Mouse (Mus musculus): ENCODE results near the gene Ube2g2. TPM values are rescaled to one million over a fixed set of nuclear protein-coding genes. Genes with fewer than 3 reads are reported as not detected.
"Not testable (repeated sequence)": the region's sequence is repeated elsewhere in the genome, so short reads cannot be mapped to it uniquely, and the experiment has no call there.

Gene Ube2g2
- polyA plus RNA-seq, 1 experiment from 2014 or later, result 102 TPM

DNA sequence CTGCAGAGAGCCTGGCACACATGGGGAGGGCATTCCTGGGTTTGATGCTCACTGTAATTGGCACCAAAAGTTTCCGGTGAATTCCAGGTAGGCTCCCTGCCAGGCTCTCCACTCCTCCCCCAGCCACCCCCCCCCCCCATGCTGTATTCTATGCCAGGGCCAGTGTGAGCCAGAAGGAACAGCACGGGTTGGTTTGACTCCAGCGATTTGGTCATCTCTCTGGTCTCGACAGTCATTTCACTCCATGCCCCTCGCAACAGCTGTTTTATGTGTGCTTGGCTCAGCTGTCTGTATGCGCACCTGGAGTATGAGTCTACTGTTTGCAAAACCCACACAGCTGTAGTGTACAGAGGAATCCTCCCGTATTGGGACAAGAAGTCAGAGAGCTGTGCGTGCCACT is 44.3 kb downstream of the Ube2g2 start:
- H3K27me3 ChIP-seq (ENCODE audit: poor library complexity, severe bottlenecking), result peaks cover 5% of the 10 kb centered on the region; the same call in 1 of the 2 replicates
- no peaks in the 10 kb centered on the region for H3K4me1 ChIP-seq
- no peak overlapping the region for H3K4me3 ChIP-seq
- H3K9me3 ChIP-seq, result peaks cover under 1% of the 10 kb centered on the region; the same call in 1 of the 2 replicates
- H3K27ac ChIP-seq, result no peak overlapping the region
- H3K36me3 ChIP-seq (replicated peaks), result no peaks in the 10 kb centered on the region
- no peak for DNase-seq (ENCODE audit: extremely low spot score, low spot score)
- WGBS, result 89% methylated on average over 8 of the region's 8 CpGs

DNA sequence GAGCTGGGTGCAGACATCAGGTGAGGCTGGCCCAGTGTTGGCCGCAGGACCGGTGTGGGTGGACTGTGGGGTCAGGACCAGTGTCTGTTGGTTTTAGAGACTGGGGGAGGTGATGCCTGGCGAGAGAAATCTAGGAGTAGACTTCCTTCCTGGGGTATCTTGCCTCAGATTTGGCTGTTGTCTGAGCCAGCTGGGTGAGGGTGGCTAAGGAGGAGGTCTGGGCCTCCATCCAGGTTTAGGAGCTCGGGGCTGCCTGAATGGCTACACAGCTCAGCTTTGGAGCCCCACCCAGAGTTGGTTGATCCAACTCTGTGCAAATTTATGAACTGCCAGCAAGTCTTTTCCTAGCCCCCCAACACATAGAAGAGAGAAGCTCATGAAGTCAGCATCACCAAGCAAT is 45.3 kb downstream of the Ube2g2 start:
- peaks cover 5% of the 10 kb centered on the region; the same call in 1 of the 2 replicates for H3K27me3 ChIP-seq (ENCODE audit: poor library complexity, severe bottlenecking)
- 88% methylated on average over 4 of the region's 4 CpGs for WGBS
- no peaks in the 10 kb centered on the region for H3K4me1 ChIP-seq

DNA sequence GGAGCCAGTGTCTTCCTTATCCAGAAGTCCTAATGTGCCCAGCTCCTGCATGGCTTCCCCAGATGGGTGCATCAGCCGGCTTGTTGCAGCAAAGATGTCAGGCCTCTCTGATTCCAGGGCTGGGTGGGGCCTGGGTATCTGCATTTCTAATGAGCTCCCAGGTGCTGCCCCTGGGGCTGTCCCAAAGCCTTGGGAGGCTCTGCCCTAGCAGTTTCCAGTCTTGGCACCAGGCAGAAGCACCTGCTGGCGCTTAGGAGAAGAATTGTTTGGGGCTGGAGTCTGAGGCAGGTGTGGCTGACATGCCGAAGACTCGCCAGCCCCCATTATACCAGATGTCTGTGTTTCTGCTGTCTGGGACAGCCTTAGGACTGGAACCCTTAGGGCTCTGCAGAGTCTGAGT is 48.6 kb downstream of the Ube2g2 start:
- 79% methylated on average over 4 of the region's 4 CpGs for WGBS
- Histone ChIP-seq H3K4me3 (no peak overlapping the region), H3K27me3 (ENCODE audit: poor library complexity, severe bottlenecking) (peaks cover 13% of the 10 kb centered on the region), H3K9me3 (no peaks in the 10 kb centered on the region), H3K36me3 (replicated peaks) (no peaks in the 10 kb centered on the region), H3K4me1 (peaks cover 24% of the 10 kb centered on the region), H3K27ac (peak overlapping the region; percentile 41; the same call in 1 of the 2 replicates)
- DNase-seq (ENCODE audit: extremely low spot score, low spot score), result no peak

More for the DNA sequence above, 45.3 kb downstream of the Ube2g2 start:
- H3K4me3 ChIP-seq, result no peak overlapping the region
- no peak for DNase-seq (ENCODE audit: extremely low spot score, low spot score)
- no peaks in the 10 kb centered on the region for H3K9me3 ChIP-seq
- no peaks in the 10 kb centered on the region for H3K36me3 ChIP-seq (replicated peaks)
- no peak overlapping the region for H3K27ac ChIP-seq

GRCm38 (mm10) chr10:77671519-77671918 is 49.4 kb downstream of the Ube2g2 start:
- WGBS, result 83% methylated on average over 4 of the region's 4 CpGs
- no peak for DNase-seq (ENCODE audit: extremely low spot score, low spot score)

GRCm38 (mm10) chr10:77673765-77674164 is 51.7 kb downstream of the Ube2g2 start:
- H3K4me3 ChIP-seq, result no peak overlapping the region
- WGBS, result 60% methylated on average over 13 of the region's 13 CpGs
- H3K27me3 ChIP-seq (ENCODE audit: poor library complexity, severe bottlenecking), result peaks cover 43% of the 10 kb centered on the region
- no peaks in the 10 kb centered on the region for H3K9me3 ChIP-seq
- DNase-seq (ENCODE audit: extremely low spot score, low spot score), result no peak
- H3K36me3 ChIP-seq (replicated peaks), result no peaks in the 10 kb centered on the region
- H3K4me1 ChIP-seq, result peaks cover 42% of the 10 kb centered on the region
- H3K27ac ChIP-seq, result no peak overlapping the region

More at GRCm38 (mm10) chr10:77671519-77671918, 49.4 kb downstream of the Ube2g2 start:
- Histone ChIP-seq H3K4me3 (no peak overlapping the region), H3K9me3 (no peaks in the 10 kb centered on the region), H3K36me3 (replicated peaks) (no peaks in the 10 kb centered on the region), H3K27me3 (ENCODE audit: poor library complexity, severe bottlenecking) (peaks cover 21% of the 10 kb centered on the region), H3K4me1 (peaks cover 24% of the 10 kb centered on the region), H3K27ac (0 out of 2 replicates have a peak overlapping the region, but pooled peaks have one; percentile 41)

GRCm38 (mm10) chr10:77677562-77677961 is 55.5 kb downstream of the Ube2g2 start:
- H3K27me3 ChIP-seq (ENCODE audit: poor library complexity, severe bottlenecking), result peaks cover 56% of the 10 kb centered on the region
- peak overlapping the region; percentile 52 for H3K4me3 ChIP-seq
- under 1% methylated on average over 35 of the region's 35 CpGs for WGBS
- peak overlapping the region; percentile 78 for H3K27ac ChIP-seq
- H3K36me3 ChIP-seq (replicated peaks), result no peaks in the 10 kb centered on the region
- peak; percentile 55 for DNase-seq (ENCODE audit: extremely low spot score, low spot score)
- H3K9me3 ChIP-seq, result no peaks in the 10 kb centered on the region
- H3K4me1 ChIP-seq, result peaks cover 48% of the 10 kb centered on the region

DNA sequence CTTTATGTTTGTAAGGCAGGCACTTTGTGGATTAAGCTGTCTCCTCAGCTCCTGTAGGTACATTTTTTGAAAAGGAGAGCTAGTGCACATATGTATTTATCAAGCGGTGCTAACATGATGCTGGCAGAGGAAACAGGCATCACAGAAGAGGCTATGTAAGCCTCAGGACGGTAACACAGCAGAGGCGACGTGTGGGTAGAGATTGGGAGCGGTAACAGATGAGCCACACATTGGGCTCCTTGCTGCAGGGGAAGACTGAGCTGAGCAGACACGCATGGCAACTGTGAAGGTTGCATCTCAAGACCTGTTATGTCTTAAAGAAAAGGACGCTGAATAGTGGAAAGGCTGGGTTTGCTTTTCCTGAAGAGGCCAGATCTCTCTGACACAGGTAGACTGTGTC is 60.9 kb downstream of the Ube2g2 start:
- Histone ChIP-seq H3K4me3 (no peak overlapping the region), H3K4me1 (peaks cover 45% of the 10 kb centered on the region), H3K36me3 (replicated peaks) (no peaks in the 10 kb centered on the region), H3K9me3 (no peaks in the 10 kb centered on the region), H3K27me3 (ENCODE audit: poor library complexity, severe bottlenecking) (peaks cover 74% of the 10 kb centered on the region), H3K27ac (no peak overlapping the region)
- no peak for DNase-seq (ENCODE audit: extremely low spot score, low spot score)
- WGBS, result 84% methylated on average over 7 of the region's 7 CpGs

GRCm38 (mm10) chr10:77684181-77684580 is 62.1 kb downstream of the Ube2g2 start:
- Histone ChIP-seq H3K4me3 (no peak overlapping the region), H3K4me1 (peaks cover 43% of the 10 kb centered on the region), H3K27me3 (ENCODE audit: poor library complexity, severe bottlenecking) (peaks cover 74% of the 10 kb centered on the region), H3K36me3 (replicated peaks) (no peaks in the 10 kb centered on the region), H3K27ac (no peak overlapping the region), H3K9me3 (no peaks in the 10 kb centered on the region)
- WGBS, result 40% methylated on average over 8 of the region's 8 CpGs
- DNase-seq (ENCODE audit: extremely low spot score, low spot score), result no peak

GRCm38 (mm10) chr10:77685895-77686664 is 64.0 kb downstream of the Ube2g2 start, which contains the start of gene Tspear:
Gene Tspear, plus strand, starts transcription at chr10:77686569.
- H3K4me3 ChIP-seq, result no peak within 1 kb of the TSS
- 6% methylated on average over 22 of the region's 22 CpGs for WGBS
- H3K36me3 ChIP-seq (replicated peaks), result no peaks in the 10 kb centered on the region
- peaks cover 54% of the 10 kb centered on the region for H3K4me1 ChIP-seq
- H3K27ac ChIP-seq, result no peak within 1 kb of the TSS
- no peaks in the 10 kb centered on the region for H3K9me3 ChIP-seq
- DNase-seq (ENCODE audit: extremely low spot score, low spot score), result no peak
- H3K27me3 ChIP-seq (ENCODE audit: poor library complexity, severe bottlenecking), result peaks cover 78% of the 10 kb centered on the region

- WGBS, result 22% methylated on average over 10 of the region's 10 CpGs
- Histone ChIP-seq H3K27me3 (ENCODE audit: poor library complexity, severe bottlenecking) (peaks cover 83% of the 10 kb centered on the region), H3K27ac (no peak overlapping the region), H3K4me1 (peaks cover 54% of the 10 kb centered on the region), H3K36me3 (replicated peaks) (no peaks in the 10 kb centered on the region), H3K4me3 (no peak overlapping the region), H3K9me3 (no peaks in the 10 kb centered on the region)
- DNase-seq (ENCODE audit: extremely low spot score, low spot score), result no peak
Measured at GRCm38 (mm10) chr10:77687021-77687420, 64.9 kb downstream of the Ube2g2 start.

GRCm38 (mm10) chr10:77690356-77690807 is 68.3 kb downstream of the Ube2g2 start, which contains the start of gene Gm19402:
Gene Gm19402, minus strand, starts transcription at chr10:77690757.
- not testable (repeated sequence) for DNase-seq (ENCODE audit: extremely low spot score, low spot score); H3K4me3 ChIP-seq
- WGBS, result 60% methylated on average over 3 of the region's 3 CpGs

More at GRCm38 (mm10) chr10:77690356-77690807, 68.3 kb downstream of the Ube2g2 start, which contains the start of gene Gm19402:
- Histone ChIP-seq H3K4me1 (peaks cover 47% of the 10 kb centered on the region), H3K27me3 (ENCODE audit: poor library complexity, severe bottlenecking) (peaks cover 55% of the 10 kb centered on the region), H3K27ac (peak within 1 kb of the TSS; percentile 35; the same call in 1 of the 2 replicates)
- H3K36me3 ChIP-seq (replicated peaks); H3K9me3 ChIP-seq: not testable (repeated sequence)
